Mouse (Mus musculus) bone marrow macrophage, adult 2 months (primary cell): ENCODE results near the gene Txndc2. TPM values are rescaled to one million over a fixed set of nuclear protein-coding genes. Genes with fewer than 3 reads are reported as not detected.

Experiments
- H3K27ac ChIP-seq: 2 replicates; pipeline ENCODE4 v1.5.1; 2012; ENCODE audit warnings: low read depth, low read length; ENCODE audit not compliant: insufficient read depth
- H3K4me1 ChIP-seq: 2 replicates; pipeline ENCODE4 v1.6.1; 2012; ENCODE audit warnings: low read length; ENCODE audit not compliant: control insufficient read depth, insufficient read depth
- H3K4me3 ChIP-seq: 2 replicates; pipeline ENCODE4 v1.5.1; 2012; ENCODE audit warnings: mild to moderate bottlenecking, low read length, moderate library complexity; ENCODE audit not compliant: insufficient read depth
- CTCF ChIP-seq: IDR thresholded peaks from 2 replicates; pipeline ENCODE4 v1.5.1; 2012; ENCODE audit warnings: low read depth, mild to moderate bottlenecking, low read length, moderate library complexity
- POLR2A ChIP-seq: IDR thresholded peaks from 2 replicates; pipeline ENCODE4 v1.6.1; 2012; ENCODE audit warnings: mild to moderate bottlenecking, low read depth, low read length, borderline replicate concordance
- polyA plus RNA-seq: library from polyadenylated mRNA; stranded (reverse); fragments of >200 nt; gene quantifications from 2 replicates; pipeline ENCODE4 v1.2.4, GENCODE M21; 2012; ENCODE audit not compliant: missing spikeins, insufficient read depth, insufficient read length

Txndc2 gene
- polyA plus RNA-seq, 1 experiment = not detected

DNA sequence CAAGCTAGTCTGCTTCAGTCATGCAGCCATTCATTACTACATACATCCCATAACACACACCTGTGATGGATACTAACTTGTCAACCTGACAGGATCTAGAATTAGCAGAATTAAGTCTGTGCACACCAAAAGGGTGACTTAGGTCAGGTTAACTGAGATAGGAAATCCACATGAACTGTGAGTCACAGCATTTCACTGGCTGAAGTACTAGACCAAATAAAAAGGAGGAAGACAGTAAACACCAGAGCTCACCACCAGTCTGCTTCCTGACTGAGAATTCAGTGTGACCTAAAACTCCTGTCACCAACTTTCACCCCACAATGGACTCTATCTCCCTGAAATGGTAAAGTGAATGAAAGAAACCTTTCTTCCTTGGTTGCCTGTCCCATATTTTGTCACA is 37.7 kb downstream of the Txndc2 start:
- Histone ChIP-seq H3K4me3 (no peak overlapping the region), H3K4me1 (peaks cover 47% of the 10 kb centered on the region), H3K27ac (peak overlapping the region; percentile 13; the same call in 1 of the 2 replicates)
- TF ChIP-seq POLR2A = no peak
- no peak for TF ChIP-seq CTCF

DNA sequence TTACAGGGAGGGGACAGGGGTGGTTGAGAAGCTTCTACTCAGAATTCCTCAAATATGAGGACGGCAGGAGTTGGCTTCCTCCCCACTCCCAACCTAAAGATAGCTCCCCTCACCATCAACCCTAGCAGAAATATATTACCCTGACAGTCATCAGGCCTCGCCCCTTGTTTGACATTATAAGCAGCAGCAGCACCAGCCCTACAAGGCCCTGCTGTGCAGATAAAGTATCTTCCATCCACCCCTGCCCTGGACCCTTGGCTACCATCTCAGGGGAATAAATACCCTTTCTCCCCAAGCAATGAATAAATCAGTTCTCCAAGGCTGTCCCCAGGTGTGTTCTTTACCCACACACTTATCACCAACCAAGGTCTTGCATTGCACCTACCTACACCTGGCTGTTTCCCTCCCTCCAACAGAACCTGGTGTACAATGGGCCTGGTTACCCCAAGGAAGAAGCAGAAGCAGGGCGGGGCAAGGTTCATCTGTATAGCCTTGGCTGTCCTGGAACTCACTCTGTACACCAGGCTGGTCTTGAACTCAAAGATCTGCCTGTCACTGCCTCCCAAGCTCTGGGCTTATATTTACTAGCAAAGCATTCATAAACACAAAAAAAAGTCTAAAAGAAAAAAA is 44.0 kb downstream of the Txndc2 start:
- Histone ChIP-seq H3K4me3 (no peak overlapping the region), H3K4me1 (peaks cover 14% of the 10 kb centered on the region), H3K27ac (no peak overlapping the region)
- TF ChIP-seq POLR2A (no peak), CTCF (no peak)

DNA sequence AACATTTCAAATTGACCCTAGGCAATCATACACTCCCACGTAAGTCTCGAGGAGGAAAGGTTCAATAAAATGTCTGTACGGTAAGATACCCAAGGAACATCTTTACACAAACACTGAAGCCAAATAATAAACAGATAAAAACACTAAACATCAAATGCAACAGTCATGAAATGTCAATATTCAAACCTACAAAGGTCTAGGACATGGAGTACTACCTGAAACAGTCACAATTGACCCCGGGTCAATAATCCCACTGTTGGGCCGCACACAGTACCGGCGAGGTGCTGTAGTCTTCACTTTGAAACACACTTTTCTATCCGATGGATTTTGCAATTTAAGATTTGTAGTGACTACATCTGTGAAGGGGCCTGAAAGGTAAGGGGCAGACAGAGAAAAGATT is 47.3 kb downstream of the Txndc2 start:
- Histone ChIP-seq H3K4me1 (peaks cover 6% of the 10 kb centered on the region; the same call in 1 of the 2 replicates), H3K4me3 (no peak overlapping the region), H3K27ac (no peak overlapping the region)
- TF ChIP-seq CTCF = no peak
- no peak for TF ChIP-seq POLR2A

Other genes starting within 250 kb of the Txndc2 start
- gene Tmem232, start 101.4 kb downstream of the Txndc2 start, polyA plus RNA-seq = not detected in 2 replicates
- 145 and 149 TPM in 2 replicates for gene Vapa, start 28.6 kb downstream of the Txndc2 start, polyA plus RNA-seq
- gene Rab31, start 130.6 kb upstream of the Txndc2 start, polyA plus RNA-seq = 122 and 128 TPM in 2 replicates
- 58.9 and 64.0 TPM in 2 replicates for gene Ppp4r1, start 140.4 kb upstream of the Txndc2 start, polyA plus RNA-seq
- 61.3 and 69.7 TPM in 2 replicates for gene Ralbp1, start 243.6 kb upstream of the Txndc2 start, polyA plus RNA-seq